Mouse (Mus musculus) adrenal gland, adult 18-20 months (tissue): ENCODE results near the gene Adcy1. TPM values are rescaled to one million over a fixed set of nuclear protein-coding genes. Genes with fewer than 3 reads are reported as not detected.

Experiments
- DNase-seq, 2 experiments: peaks; one replicate each; pipeline ENCODE4 v3.0.0; 2021 to 2022; ENCODE audit warnings: low spot score in 2 of 2
- total RNA-seq, 2 experiments: library from RNA; stranded (reverse); gene quantifications; 1 replicate in 1 of 2; 2 replicates in 1 of 2; pipeline ENCODE4 v1.2.3; 2021

The Adcy1 gene
- total RNA-seq, 2 experiments from 2014 or later: 3.9 to 4.4 TPM

DNA sequence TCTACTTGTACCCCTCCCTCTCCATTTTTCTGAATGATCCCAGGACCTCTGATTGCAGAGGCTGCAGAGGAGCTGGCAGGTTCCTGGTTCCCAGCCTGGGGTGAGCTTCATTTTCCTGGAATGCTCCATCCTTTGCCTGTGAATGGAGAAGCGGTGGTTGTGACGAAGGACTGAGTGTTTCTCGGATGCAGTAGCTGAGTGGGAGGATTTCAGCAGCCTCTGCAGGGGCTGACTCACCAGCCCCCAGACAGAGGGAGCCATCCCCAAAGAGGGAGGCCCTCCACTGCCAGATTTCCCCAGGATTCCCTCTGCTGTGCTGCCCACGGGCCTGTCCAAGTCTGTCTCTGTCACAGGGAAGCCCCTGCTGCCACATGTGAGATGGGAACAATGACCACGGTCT is 71.0 kb downstream of the Adcy1 start:
- DNase-seq: no peak

GRCm38 (mm10) chr11:7135301-7135700 is 72.0 kb downstream of the Adcy1 start:
- DNase-seq: no peak

DNA sequence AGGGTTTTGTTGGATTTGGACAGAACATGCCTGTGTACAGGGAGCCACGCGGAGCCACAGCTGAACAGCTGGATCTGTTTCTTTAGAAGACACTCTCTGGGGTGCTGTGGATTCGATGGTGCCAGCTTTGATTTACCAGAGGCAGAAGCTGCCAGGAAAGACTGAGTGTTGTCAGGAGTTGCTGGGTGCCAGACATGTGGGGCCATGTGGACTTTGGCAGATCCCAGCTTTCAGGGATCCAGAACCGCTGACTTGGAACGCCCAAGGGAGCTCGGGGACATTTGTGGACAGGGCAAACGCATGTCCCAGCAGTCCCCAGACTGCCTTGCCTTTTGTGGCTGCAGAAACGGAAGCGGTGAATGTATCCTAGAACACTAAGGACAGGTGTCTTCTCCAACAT is 72.5 kb downstream of the Adcy1 start:
- DNase-seq: no peak

DNA sequence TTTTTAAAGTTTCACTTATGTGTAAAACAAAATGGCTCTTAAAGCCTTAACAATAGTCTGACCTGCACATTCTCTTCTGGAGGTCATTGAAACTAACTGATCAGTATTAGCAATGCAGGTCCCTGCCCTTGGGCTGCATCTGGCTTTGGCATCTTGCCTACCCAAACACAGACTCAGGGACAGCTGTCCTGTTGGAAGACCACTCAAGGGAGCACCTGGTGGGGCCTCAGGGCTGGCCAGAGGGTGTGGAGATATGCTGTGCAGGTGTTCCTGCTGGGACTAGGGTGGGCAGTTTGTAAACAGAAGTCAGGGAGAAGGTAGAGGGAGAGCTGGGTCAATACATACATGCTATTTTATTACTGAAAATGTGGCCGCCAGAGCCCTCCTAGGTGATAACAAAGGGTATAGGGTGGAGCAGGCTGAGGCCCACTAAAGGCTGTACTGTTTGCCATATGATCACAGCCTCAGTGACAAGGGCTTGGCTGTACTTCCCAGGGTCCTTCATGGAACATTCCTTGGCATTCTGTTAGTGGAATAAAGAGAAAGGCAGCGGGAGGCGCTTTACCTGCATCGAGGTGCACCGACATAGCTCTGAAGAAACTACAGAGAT is 73.1 kb downstream of the Adcy1 start:
- no peak for DNase-seq

DNA sequence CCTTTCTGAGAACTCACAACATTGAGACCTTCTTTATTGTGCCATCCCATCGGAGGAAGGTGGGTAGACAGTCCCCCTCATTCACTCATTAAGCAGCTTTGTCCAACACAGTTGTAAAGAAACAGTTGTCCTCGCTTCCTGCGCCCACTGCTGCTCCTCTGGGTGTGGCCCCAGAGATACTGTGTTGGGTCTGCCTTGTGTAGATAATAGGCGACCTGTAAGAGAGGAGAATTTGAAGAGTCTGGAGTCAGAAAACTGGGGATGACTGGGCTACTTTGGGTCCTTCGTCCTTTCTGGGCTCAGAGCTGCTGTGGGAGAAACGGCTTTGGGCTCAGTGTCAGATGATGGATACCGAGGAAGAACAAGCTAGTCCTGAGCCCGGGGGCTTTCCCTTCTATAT is 75.1 kb downstream of the Adcy1 start:
- DNase-seq: no peak

DNA sequence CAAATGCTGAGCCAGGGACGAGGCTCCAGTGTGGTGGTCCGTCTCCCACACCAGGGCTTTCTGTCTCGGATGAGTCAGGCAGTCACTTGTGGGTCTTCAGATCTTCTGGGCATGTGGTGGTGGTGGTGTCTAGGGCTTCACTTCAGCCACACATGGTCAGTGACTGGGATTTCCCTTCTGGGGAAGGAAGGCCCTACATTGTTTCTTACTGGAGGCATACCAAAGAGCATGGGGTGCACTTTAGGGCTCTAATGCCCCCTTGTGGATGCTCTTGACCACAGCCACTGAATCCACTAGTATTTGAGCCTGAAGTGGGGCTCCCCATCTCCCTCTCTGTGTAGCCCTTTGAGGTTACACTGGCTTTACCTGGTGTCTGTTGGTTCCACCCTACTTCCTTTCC is 77.2 kb downstream of the Adcy1 start:
- peak in 1 of 2 experiments; percentile 24 for DNase-seq

- DNase-seq: peak in 1 of 2 experiments; percentile 20
These were observed 79.4 kb downstream of the Adcy1 start for GRCm38 (mm10) chr11:7142725-7143124.

- no peak for DNase-seq
These were observed 81.1 kb downstream of the Adcy1 start for GRCm38 (mm10) chr11:7144369-7144768.

DNA sequence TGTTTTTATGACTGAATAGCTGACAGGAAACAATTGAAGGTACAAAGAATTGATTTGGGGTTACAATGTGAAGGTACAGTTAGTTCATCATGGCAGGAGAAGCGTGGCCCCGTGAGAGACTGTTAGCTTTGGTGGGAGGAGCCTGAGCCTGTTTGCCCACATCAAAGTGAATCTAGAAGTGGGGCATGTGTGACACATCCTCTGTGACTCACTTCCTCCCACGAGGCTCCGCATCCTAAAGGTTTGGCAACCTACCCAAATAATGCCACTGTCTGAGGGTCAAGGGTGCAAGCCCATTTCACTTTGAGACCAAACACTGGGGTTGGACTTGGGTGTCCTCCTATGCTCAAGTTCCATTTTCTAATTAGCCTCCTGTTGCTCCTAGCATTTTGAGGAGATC is 81.9 kb downstream of the Adcy1 start:
- peak in 1 of 2 experiments; percentile 14 for DNase-seq

- no peak for DNase-seq
These were observed 84.2 kb downstream of the Adcy1 start for GRCm38 (mm10) chr11:7147536-7147935.

- DNase-seq: no peak
These were observed 84.7 kb downstream of the Adcy1 start for GRCm38 (mm10) chr11:7147945-7148344.

- DNase-seq: no peak
These were observed 86.2 kb downstream of the Adcy1 start for GRCm38 (mm10) chr11:7149471-7149870.

DNA sequence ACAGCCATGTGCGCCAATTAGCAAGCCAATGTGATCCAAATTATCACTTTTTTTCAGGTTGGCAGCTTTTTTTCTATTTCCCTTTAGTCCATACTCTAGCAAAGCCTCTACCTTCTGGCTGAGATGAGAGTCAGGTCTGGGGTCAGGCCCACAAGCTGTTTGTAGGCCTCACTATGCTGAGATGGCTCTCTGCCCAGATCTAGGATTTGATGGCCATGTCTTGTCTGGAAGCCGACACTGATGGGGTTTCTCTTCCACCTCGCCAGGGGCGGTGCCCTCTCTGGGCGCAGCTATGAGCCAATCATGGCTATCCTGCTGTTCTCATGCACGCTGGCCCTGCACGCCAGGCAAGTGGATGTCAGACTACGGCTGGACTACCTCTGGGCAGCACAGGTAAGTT is 87.2 kb downstream of the Adcy1 start:
- no peak for DNase-seq

DNA sequence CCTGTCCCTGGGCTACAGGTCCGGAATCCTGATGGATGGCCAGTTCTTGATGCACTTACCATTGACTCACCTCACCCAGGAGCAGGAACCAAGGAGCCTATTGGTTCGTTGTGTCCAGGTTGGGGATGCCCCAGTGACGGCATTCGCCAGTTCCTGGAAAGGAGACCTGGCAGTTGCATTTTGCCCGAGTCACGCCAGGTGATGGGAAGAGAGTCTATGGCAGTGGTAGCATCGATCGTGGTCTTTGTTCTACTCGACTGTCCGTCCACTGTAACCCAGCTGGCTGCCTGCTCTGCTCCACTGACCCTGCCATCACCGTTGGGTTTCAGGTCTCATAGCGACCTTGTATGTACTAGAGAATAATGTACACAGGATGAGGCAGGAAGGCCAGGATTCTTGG is 89.1 kb downstream of the Adcy1 start:
- no peak for DNase-seq

- no peak for DNase-seq
These were observed 89.8 kb downstream of the Adcy1 start for GRCm38 (mm10) chr11:7153081-7153480.

DNA sequence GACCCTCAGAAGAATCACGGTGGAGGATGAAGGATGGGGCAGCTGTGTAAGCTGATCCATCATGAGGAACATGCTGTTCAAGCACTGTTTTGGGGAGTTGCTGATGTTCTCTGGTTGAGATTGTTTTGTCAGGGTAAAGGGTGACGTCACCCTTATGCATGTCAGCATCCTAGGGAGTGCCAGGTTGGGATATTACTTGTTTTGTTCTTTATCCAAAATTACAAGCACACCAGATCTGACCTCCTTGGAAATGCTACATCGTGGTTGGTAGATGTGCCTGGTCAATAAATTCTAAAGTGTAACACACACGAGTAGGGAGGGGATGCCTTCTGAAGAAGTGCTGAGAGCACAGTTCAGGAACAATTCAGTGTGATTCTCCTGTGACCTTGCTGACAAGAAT is 93.1 kb downstream of the Adcy1 start:
- no peak for DNase-seq

DNA sequence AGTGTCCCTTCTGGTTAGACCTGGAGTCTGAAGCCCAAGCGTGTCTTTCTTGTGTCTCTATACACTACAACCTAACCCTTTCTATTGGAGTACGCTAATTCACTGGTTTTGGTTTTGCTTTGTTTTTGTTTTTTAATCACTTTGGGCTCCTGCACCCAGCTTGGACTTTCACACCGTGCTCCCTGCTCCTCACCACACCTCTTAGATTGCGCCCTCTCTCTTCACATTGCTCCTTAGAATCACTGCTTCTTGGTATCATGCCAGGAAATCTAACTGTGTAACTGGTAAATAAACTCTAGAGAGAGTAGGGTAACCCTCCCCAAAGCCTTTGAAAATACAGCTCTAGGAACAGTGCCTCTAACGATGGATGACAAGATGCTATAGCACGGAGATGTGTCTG is 94.9 kb downstream of the Adcy1 start:
- no peak for DNase-seq

GRCm38 (mm10) chr11:7160146-7160545 is 96.9 kb downstream of the Adcy1 start:
- DNase-seq: no peak

DNA sequence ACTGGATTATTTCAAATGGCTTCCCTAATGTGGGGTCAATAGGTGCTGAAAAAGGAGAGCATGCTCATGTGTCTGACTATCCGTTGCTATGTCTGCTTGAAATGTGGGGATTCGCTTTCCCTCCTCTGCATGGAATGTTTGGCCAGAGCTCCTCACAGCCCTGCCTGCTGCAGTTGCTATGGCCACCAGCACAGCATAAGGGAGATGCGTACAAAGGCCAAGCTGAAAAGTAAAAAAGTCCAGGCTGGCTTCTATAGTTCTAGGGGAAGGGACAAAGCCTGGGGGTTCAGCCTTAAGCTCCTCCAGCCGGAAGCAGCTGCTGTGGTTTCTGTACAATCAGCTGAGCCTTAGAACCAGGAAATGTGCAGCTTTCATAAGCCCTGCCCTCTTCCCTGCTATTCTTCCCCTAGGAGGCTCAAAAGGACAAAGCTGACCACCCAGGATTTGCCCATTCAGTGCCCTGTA is 97.4 kb downstream of the Adcy1 start:
- no peak for DNase-seq

GRCm38 (mm10) chr11:7161502-7162174 is 98.3 kb downstream of the Adcy1 start:
- DNase-seq: no peak

DNA sequence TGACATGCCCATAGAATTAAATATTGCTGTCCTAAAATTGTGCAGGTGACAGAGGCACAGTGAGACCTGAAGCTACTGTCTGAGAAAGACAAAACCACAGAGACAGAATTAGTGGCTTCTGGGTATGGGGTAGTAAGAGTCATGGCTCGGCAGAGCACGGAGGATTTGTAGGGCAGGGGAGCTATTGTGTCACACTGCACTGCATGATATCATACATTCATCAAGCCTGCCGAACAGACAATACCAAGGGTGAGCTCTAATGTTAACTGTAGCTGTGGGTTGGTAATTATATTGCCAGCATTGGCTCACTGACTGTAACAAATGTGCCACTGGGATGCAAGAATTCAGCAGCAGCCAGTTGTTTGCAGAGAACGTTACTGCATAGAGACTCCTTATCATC is 101.1 kb downstream of the Adcy1 start:
- DNase-seq: no peak

- no peak for DNase-seq
These were observed 106.4 kb downstream of the Adcy1 start for GRCm38 (mm10) chr11:7169645-7170044.

GRCm38 (mm10) chr11:7173664-7174063 is 110.4 kb downstream of the Adcy1 start:
- DNase-seq: no peak
